Mouse (Mus musculus) kidney, postnatal 10 days (tissue): ENCODE data around the gene Zfp940.
A peak's percentile ranks its signal among the peaks of the same experiment; 100 is the strongest.
"Not testable (repeated sequence)": the region's sequence is repeated elsewhere in the genome, so short reads cannot be mapped to it uniquely, and the experiment has no call there.

Experiments used
- DNase-seq: peaks from one replicate; pipeline ENCODE4 v3.0.0; 2021; ENCODE audit warnings: mixed read lengths

The Zfp940 gene

DNA sequence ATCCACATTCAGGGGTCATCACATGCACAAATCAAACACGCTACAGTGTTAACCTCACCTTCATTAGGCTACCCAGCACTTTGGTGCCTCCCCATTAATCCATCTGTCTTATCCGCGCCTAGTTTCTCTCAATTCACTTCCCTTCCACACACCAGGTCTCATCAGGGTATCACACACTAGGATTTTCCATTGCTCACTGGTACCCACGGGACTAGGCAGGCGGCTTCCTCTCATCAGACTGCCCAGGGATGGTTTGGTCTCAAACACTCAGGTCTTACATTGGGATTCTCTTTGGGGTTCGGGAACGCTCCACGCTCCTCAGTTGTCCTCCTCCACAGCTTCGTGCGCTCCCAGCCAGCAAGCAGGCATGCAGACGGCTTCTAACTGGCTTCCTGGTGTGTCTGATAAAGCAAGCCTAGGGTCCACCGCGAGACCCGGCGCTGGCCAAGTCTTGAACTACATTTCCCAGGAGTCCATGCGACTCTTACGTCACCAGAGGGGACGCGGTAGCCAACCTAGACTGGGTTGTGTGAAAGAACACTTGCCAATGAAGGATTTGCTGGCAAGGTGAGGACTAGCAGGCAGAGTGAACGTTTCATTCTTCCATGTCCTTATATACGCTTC is at the start of gene Zfp940:
TSS of gene Zfp940 (minus strand) at position 451 of the 624 bp plus-strand sequence.
- peak; percentile 89 for DNase-seq

GRCm38 (mm10) chr7:29898351-29898750 is 44.9 kb upstream of the Zfp940 start:
- DNase-seq, result no peak

DNA sequence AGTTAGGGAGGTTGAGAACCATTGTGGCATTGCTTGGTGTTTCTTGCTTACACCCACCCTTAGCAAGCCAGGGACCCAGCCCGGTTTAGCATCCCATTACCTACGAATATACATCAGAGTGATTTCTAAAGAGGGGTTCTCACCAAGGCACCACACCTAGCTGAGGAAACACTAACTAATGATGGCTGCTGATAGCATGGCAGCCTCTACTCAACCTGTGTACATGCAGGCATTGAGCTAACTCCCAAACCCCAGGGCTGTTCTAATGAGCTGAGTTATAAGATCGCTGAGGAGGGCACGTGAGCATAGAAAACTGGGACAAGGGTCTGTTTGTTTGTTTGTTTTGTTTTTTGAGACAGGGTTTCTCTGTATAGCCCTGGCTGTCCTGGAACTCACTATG is 39.3 kb upstream of the Zfp940 start:
- DNase-seq, result no peak

DNA sequence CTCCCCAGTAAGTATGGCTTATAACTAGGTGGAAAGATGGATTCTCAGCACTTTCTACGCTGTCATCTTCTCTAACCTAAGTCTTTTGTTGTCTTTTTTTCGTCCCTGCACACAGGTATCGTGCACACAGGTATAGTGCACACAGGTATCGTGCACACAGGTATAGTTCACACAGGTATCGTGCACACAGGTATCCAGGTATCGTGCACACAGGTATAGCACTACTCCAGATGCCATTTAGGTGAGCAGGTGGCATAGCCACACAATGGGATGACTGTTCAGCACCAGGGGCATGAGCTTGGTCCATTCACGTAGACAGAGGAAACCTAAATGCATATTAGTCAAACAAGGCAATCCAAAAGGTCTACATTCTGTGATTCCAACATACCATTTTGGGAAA is 37.0 kb upstream of the Zfp940 start:
- DNase-seq, result no peak

DNA sequence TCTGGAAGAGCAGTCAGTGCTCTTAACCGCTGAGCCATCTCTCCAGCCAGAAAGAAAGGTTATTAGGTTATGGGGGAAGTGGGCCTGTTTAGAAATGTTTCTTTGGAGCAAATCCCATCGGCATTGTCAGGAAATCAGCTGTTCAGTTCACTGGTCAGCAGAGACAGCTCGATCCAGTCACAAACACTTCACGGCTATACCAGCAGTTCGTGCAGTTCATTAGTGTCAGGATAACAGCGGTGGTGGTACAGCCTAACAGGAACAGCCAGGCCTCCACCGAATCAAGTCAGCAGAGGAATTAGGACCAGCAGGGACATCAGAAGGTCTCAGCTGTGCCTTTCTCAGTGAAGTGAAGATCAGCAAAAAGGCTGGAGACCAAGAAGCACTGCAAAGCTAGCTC is 27.4 kb upstream of the Zfp940 start:
- no peak for DNase-seq

DNA sequence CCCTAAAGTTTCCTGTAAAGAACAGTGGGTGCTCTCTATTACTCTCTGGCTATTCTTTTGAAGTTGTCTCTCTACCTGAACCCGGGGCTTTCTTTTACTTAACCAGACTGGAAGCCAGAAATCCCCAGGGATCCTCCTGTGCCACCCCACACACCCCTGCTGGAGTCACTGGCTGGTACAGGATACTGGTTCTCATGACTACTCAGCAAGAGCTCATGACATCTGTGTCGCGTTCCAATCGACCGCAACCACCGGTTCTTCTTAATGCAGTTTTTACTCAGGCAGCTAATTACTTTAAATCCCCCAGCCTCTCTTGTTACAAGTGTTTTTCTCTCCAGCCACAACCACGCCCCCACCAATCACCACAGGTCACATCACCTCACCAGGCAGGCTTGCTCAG is 26.6 kb upstream of the Zfp940 start:
- DNase-seq, result no peak

GRCm38 (mm10) chr7:29877561-29877960 is 24.1 kb upstream of the Zfp940 start:
- DNase-seq, result not testable (repeated sequence)

- no peak for DNase-seq
Observed at GRCm38 (mm10) chr7:29874256-29874655, 20.8 kb upstream of the Zfp940 start.

DNA sequence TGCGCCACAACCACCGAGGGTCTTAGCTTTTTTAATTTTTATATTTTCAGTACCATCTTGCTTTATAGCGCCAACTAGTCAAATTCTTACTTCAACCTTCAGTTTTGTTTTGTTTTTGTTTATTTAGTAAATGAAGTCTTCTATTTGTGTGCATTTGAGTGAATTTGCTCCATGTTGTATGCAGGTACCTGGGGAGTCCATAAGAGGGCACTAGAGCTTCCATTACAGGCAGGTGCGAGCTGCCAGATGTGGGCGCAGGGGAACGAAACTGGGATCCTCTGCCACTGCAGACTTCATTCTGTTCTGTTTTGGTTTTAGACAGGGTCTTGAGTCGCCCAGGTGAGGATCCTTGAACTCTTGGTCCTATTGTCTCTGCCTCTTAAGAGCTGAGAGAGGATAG is 8.2 kb upstream of the Zfp940 start:
- DNase-seq, result no peak

- peak; percentile 93 for DNase-seq
Observed at GRCm38 (mm10) chr7:29859532-29860517, 6.4 kb upstream of the Zfp940 start, which contains the start of gene Zfp420. TSS of gene Zfp420 (plus strand) at chr7:29859979.

DNA sequence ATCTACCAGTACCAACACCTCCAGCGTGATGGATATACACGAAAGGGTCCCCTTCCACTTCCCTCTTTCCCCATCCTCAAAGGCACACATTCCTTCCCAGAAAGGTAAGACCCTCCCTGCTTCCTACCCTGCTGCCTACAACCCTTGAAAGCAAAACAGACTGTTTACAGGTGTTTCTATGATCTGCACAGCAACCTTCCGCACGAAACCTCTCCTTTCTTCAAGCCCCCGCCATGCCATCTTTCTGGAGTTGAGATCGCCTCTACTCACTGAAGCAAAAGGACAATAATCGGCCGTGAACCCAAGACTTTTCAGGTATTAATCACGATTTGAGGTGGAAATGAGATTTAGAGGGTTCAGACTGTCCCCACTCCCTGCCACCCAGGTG is 644 bp downstream of the Zfp940 start:
- DNase-seq, result no peak

DNA sequence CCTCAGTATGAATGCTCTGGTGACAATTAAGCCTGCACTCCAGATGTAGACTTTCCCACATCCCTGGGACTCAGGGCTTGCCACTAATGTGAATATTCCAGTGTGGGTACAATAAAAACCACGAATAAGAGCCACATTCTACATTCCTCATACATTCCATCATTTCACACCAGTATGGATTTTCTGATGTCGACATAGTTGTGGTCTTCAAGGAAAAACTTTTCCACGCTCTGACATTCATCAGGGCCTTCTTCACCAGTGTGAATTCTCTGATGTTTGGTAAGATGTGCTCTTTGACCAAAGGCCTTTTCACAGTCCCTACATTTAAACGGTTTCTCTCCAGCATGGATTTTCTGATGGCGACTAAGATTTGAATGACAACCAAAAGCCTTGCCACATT is 8.9 kb downstream of the Zfp940 start:
- no peak for DNase-seq

DNA sequence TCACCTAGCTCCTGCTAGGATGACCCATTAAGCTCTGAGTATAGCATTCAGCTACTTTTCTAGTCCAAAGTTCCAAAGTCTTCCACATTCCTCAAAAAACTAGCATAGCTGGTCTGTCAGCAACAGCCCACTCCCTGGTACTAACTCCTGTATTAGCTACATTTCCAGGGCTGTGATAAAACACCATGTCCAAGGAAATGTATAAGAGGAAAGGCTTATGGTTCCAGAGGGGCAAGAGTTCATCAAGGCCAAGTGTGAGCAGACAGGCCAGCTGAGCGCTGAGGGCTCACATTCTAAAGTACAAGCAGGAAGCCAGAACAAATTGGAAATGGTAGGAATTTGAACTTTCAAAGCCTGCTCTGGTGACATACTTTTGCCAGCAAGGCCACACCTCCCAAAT is 11.4 kb downstream of the Zfp940 start:
- DNase-seq, result no peak

GRCm38 (mm10) chr7:29839256-29839655 is 14.2 kb downstream of the Zfp940 start:
- DNase-seq, result no peak

DNA sequence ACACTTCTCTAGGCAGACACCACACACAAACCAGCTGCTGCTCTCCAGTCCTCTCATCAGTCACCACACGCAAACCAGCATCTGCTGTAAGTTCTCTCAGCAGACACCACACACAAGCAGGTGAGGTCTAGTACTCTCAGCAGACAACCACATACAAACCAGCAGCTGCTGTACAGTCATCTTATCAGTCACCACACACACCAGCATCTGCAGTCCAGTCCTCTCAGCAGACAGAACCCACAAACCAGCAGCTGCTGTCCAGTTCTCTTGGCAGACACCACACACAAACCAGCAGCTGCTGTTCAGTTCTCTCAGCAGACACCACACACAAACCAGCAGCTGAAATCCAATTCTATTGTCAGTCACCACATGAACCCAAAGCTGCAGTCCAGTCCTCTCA is 16.7 kb downstream of the Zfp940 start:
- DNase-seq, result no peak

DNA sequence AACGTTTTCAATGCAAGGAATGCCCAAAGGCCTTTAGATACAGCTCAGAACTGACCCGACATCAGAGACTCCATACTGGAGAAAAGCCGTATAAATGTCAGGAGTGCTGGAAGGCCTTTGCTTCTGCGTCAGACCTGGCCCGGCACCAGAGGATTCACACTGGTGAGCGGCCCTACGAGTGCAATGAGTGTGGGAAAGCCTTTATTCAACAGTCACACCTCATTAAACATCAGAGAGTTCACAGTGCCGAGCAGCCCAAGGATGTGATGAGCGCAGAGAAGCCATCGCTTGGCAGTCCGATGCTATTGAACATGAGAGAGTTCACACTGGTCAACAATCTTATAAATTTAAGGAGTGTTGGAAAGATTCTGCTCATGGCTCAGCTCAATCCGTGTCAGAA is 23.7 kb downstream of the Zfp940 start:
- DNase-seq, result no peak

GRCm38 (mm10) chr7:29828001-29828400 is 25.5 kb downstream of the Zfp940 start:
- peak; percentile 27 for DNase-seq

GRCm38 (mm10) chr7:29818619-29819254 is 34.7 kb downstream of the Zfp940 start:
- peak; percentile 81 for DNase-seq

GRCm38 (mm10) chr7:29815910-29816429 is 37.5 kb downstream of the Zfp940 start, which contains the start of gene Zfp790:
TSS of gene Zfp790 (plus strand) at chr7:29816114.
- peak; percentile 91 for DNase-seq

GRCm38 (mm10) chr7:29815061-29815784 is 38.2 kb downstream of the Zfp940 start:
- DNase-seq, result no peak

GRCm38 (mm10) chr7:29814381-29814780 is 39.1 kb downstream of the Zfp940 start:
- DNase-seq, result no peak

DNA sequence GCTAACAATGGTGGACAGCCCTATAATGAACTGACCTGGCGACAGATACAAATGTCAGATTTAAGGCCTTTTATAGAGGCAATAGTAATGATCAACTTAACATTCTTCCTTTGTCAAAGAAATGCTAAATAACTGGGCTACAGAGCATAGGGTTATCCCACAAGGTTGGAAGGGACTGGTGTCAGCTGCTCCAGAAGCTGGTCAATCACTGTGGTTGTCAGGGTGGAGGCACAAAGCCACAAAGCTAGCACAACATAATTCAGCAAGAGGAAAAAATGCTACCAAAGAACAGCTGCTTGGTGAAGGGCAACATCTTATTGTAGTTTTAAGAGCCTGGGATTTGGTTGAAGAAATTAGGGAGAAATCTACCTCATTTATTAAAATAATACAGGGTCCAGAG is 41.2 kb downstream of the Zfp940 start:
- DNase-seq, result no peak

GRCm38 (mm10) chr7:29807046-29807445 is 46.4 kb downstream of the Zfp940 start:
- DNase-seq, result no peak
